Comparison of ENCODE assay signal across 11 mouse cellular contexts in the genomic region with DNA sequence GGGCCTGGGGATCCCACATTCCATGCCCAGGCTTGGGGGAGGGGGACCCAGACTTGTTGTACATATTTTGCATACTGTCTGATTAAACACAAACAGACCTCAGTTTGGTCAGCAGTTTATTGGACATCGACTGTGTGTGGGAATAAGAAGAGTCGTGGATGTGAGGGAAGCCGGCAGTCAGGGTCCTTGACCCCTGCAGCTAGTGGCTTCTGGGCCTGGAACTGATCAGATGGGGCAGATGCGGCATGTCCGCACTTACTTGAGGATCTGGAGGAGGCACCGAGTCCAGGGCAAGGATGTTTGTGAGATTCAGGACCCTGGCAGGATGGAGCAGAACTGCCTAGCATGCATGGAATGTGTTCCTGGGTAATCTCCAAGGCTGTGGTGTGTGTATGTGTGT. TPM values are rescaled to one million over a fixed set of nuclear protein-coding genes. Genes with fewer than 3 reads are reported as not detected.
A peak's percentile ranks its signal among the peaks of the same experiment; 100 is the strongest.
DNase-seq lines count a peak whose midpoint lies in the region; ATAC-seq and TF ChIP-seq lines count a peak whose summit lies in the region.
"Had no signal": no experiment of that assay in that cellular context is flagged by ENCODE, and none has a peak within 500 bp of the region (broad histone marks: within the 10 kb centered on the region; RNA-seq: fewer than 3 reads in every experiment).

No protein-coding gene starts in this region.

- H3K4me2 ChIP-seq in liver, embryonic 11.5 days: no peak overlapping the region
- no peak overlapping the region for H3K4me2 ChIP-seq in liver, postnatal 0 days (ENCODE audit: low read depth, low read length)
- H3K4me2 ChIP-seq in forebrain, embryonic 12.5 days: no peak overlapping the region
- H3K4me2 ChIP-seq in neural tube, embryonic 15.5 days: no peak overlapping the region
- H3K4me2 ChIP-seq: liver, embryonic 15.5 days had no signal

- H3K4me1 ChIP-seq in liver, embryonic 11.5 days (replicated peaks; ENCODE audit: control insufficient read depth, insufficient read depth, low read length): peaks cover 11% of the 10 kb centered on the region
- no peaks in the 10 kb centered on the region for H3K4me1 ChIP-seq in liver, postnatal 0 days (ENCODE audit: insufficient read depth)
- peaks cover 68% of the 10 kb centered on the region for H3K4me1 ChIP-seq in forebrain, embryonic 12.5 days
- peaks cover 89% of the 10 kb centered on the region for H3K4me1 ChIP-seq in limb, embryonic 10.5 days
- H3K4me1 ChIP-seq in neural tube, embryonic 15.5 days: peaks cover 61% of the 10 kb centered on the region
- H3K4me1 ChIP-seq: liver, embryonic 15.5 days had no signal

- ATAC-seq in liver, embryonic 11.5 days (replicated peaks; ENCODE audit: low FRiP score): no peak
- no peak for ATAC-seq in liver, postnatal 0 days
- no peak for ATAC-seq in forebrain, embryonic 12.5 days (ENCODE audit: low FRiP score)
- no peak for ATAC-seq in neural tube, embryonic 15.5 days (ENCODE audit: low FRiP score)
- no peak for ATAC-seq in inflammation-experienced regulatory T-cells, adult 6 months

- 64% methylated on average over 6 of the region's 6 CpGs for WGBS in liver, embryonic 11.5 days
- WGBS in liver, postnatal 0 days (ENCODE audit: insufficient replicate concordance): 72% methylated on average over 6 of the region's 6 CpGs
- 72% methylated on average over 6 of the region's 6 CpGs for WGBS in forebrain, embryonic 12.5 days
- WGBS in limb, embryonic 10.5 days: 20% methylated on average over 6 of the region's 6 CpGs
- 73% methylated on average over 6 of the region's 6 CpGs for WGBS in neural tube, embryonic 15.5 days

- H3K27me3 ChIP-seq in liver, embryonic 11.5 days (replicated peaks; ENCODE audit: control insufficient read depth, insufficient read depth, low read length): no peaks in the 10 kb centered on the region
- no peaks in the 10 kb centered on the region for H3K27me3 ChIP-seq in liver, postnatal 0 days (ENCODE audit: insufficient read depth, low read length)
- no peaks in the 10 kb centered on the region for H3K27me3 ChIP-seq in forebrain, embryonic 12.5 days
- H3K27me3 ChIP-seq in limb, embryonic 10.5 days (ENCODE audit: low read depth, poor library complexity, severe bottlenecking): no peaks in the 10 kb centered on the region
- H3K27me3 ChIP-seq in neural tube, embryonic 15.5 days (replicated peaks): no peaks in the 10 kb centered on the region
- H3K27me3 ChIP-seq: liver, embryonic 15.5 days had no signal

- no peak overlapping the region for H3K9ac ChIP-seq in liver, embryonic 11.5 days (ENCODE audit: low read depth, low read length)
- no peak overlapping the region for H3K9ac ChIP-seq in liver, postnatal 0 days (replicated peaks)
- peak overlapping the region; percentile 33; the same call in 1 of the 2 replicates for H3K9ac ChIP-seq in forebrain, embryonic 12.5 days
- H3K9ac ChIP-seq in neural tube, embryonic 15.5 days (replicated peaks): no peak overlapping the region
- H3K9ac ChIP-seq: liver, embryonic 15.5 days had no signal

- peak overlapping the region; percentile 30; the same call in 1 of the 2 replicates for H3K27ac ChIP-seq in liver, embryonic 11.5 days (ENCODE audit: low read depth, low read length)
- no peak overlapping the region for H3K27ac ChIP-seq in liver, postnatal 0 days (ENCODE audit: low read depth)
- peak overlapping the region; percentile 99 for H3K27ac ChIP-seq in forebrain, embryonic 12.5 days
- peak overlapping the region; percentile 92 for H3K27ac ChIP-seq in limb, embryonic 10.5 days
- 0 out of 2 replicates have a peak overlapping the region, but pooled peaks have one; percentile 13 for H3K27ac ChIP-seq in neural tube, embryonic 15.5 days (replicated peaks)
- H3K27ac ChIP-seq: liver, embryonic 15.5 days had no signal

- no peak for TF ChIP-seq CTCF in liver, postnatal 0 days (IDR thresholded peaks at IDR 0.05; ENCODE audit: low read depth)

- no peak for TF ChIP-seq EP300 in liver, postnatal 0 days (IDR thresholded peaks at IDR 0.05; ENCODE audit: low read depth)

- peaks cover 11% of the 10 kb centered on the region; the same call in 1 of the 2 replicates for H3K36me3 ChIP-seq in liver, embryonic 11.5 days (ENCODE audit: control insufficient read depth, insufficient read depth, low read length)
- no peaks in the 10 kb centered on the region for H3K36me3 ChIP-seq in liver, postnatal 0 days (replicated peaks; ENCODE audit: insufficient read depth, low read length)
- peaks cover 53% of the 10 kb centered on the region for H3K36me3 ChIP-seq in forebrain, embryonic 12.5 days (replicated peaks)
- H3K36me3 ChIP-seq in limb, embryonic 10.5 days: peaks cover 54% of the 10 kb centered on the region
- H3K36me3 ChIP-seq in neural tube, embryonic 15.5 days: peaks cover 40% of the 10 kb centered on the region
- H3K36me3 ChIP-seq: liver, embryonic 15.5 days had no signal

- no peaks in the 10 kb centered on the region for H3K9me3 ChIP-seq in liver, embryonic 11.5 days (ENCODE audit: control insufficient read depth, low read length)
- no peaks in the 10 kb centered on the region for H3K9me3 ChIP-seq in liver, postnatal 0 days (ENCODE audit: low read length)
- H3K9me3 ChIP-seq in forebrain, embryonic 12.5 days: no peaks in the 10 kb centered on the region
- H3K9me3 ChIP-seq in limb, embryonic 10.5 days (replicated peaks): no peaks in the 10 kb centered on the region
- H3K9me3 ChIP-seq in neural tube, embryonic 15.5 days (replicated peaks): no peaks in the 10 kb centered on the region
- H3K9me3 ChIP-seq: liver, embryonic 15.5 days had no signal

- no peak overlapping the region for H3K4me3 ChIP-seq in liver, embryonic 11.5 days (ENCODE audit: low read depth, low read length)
- H3K4me3 ChIP-seq in liver, postnatal 0 days (ENCODE audit: low read depth, low read length): no peak overlapping the region
- H3K4me3 ChIP-seq in forebrain, embryonic 12.5 days (replicated peaks): no peak overlapping the region
- 0 out of 2 replicates have a peak overlapping the region, but pooled peaks have one; percentile 13 for H3K4me3 ChIP-seq in limb, embryonic 10.5 days
- H3K4me3 ChIP-seq in neural tube, embryonic 15.5 days (replicated peaks): no peak overlapping the region
- H3K4me3 ChIP-seq: liver, embryonic 15.5 days had no signal

- DNase-seq in liver, embryonic 11.5 days (ENCODE audit: low spot score): no peak
- no peak for DNase-seq in liver, postnatal 0 days
- DNase-seq in limb, embryonic 10.5 days (ENCODE audit: low spot score): no peak
- DNase-seq in layer of hippocampus, postnatal 14 days (ENCODE audit: low spot score in 2 of 2): no peak
- DNase-seq in testis, postnatal 10 days (ENCODE audit: low spot score): no peak
- DNase-seq: heart, postnatal 36 days; thymus, adult 2 months had no signal

RNA-seq across cellular contexts. Expression of a gene that starts 53.5 kb away (rescaled TPM):
- polyA plus RNA-seq in liver, embryonic 11.5 days (2014; fragmentation: Nextera tagmentation; extraction: Ambion mirVana): 4.4 and 4.8 TPM in 2 replicates
- polyA plus RNA-seq in liver, postnatal 0 days (2015; fragmentation: Nextera tagmentation; extraction: Ambion mirVana): 1.6 and 1.8 TPM in 2 replicates
- polyA plus RNA-seq in forebrain, embryonic 12.5 days (2016; fragmentation: Nextera tagmentation; extraction: Ambion mirVana): 35.1 and 38.0 TPM in 2 replicates
- polyA plus RNA-seq in limb, embryonic 10.5 days (2016; fragmentation: Nextera tagmentation; extraction: Ambion mirVana): 21.7 and 26.2 TPM in 2 replicates
- 25.4 and 33.0 TPM in 2 replicates for polyA plus RNA-seq in neural tube, embryonic 15.5 days (2015; fragmentation: Nextera tagmentation; extraction: Ambion mirVana)
- 1 to 10 TPM in 2 of 3 experiments, under 1 TPM in 1; 0.43 to 2.1 (median 1.0) TPM for polyA plus RNA-seq in inflammation-experienced regulatory T-cells, adult 6 months (2017; shearing (Covaris generic))
- total RNA-seq in layer of hippocampus, postnatal 14 days (2021): 100 to 1,000 TPM; 117 to 118 TPM
